In genomic region chr17:84958986-84959664, GRCm38 (mm10) we compare ENCODE assay signal across 8 mouse cellular contexts. TPM values are rescaled to one million over a fixed set of nuclear protein-coding genes. Genes with fewer than 3 reads are reported as not detected.
DNase-seq lines count a peak whose midpoint lies in the region; ATAC-seq lines count a peak whose summit lies in the region.

No protein-coding gene starts in this region.

- peak overlapping the region; percentile 97; the same call in 1 of the 2 replicates for H3K9ac ChIP-seq in lung, embryonic 15.5 days
- H3K9ac ChIP-seq in embryonic facial prominence, embryonic 14.5 days (ENCODE audit: low read depth, low read length): peak overlapping the region; percentile 95
- peak overlapping the region; percentile 98 for H3K9ac ChIP-seq in intestine, embryonic 16.5 days (ENCODE audit: low read depth, low read length)
- 0 out of 2 replicates have a peak overlapping the region, but pooled peaks have one; percentile 15 for H3K9ac ChIP-seq in neural tube, embryonic 15.5 days (replicated peaks)

- DNase-seq in lung, postnatal 25 days (ENCODE audit: low spot score): no peak
- DNase-seq in embryonic facial prominence, embryonic 14.5 days (ENCODE audit: low spot score): no peak
- DNase-seq in frontal cortex, postnatal 25 days (ENCODE audit: low spot score in 2 of 2): no peak
- no peak for DNase-seq in adrenal gland, postnatal 36 days

- 15% methylated on average over 6 of the region's 6 CpGs for WGBS in lung, embryonic 15.5 days
- 29% methylated on average over 6 of the region's 6 CpGs for WGBS in embryonic facial prominence, embryonic 14.5 days
- 17% methylated on average over 6 of the region's 6 CpGs for WGBS in intestine, embryonic 16.5 days
- 38% methylated on average over 6 of the region's 6 CpGs for WGBS in neural tube, embryonic 15.5 days

- ATAC-seq in lung, embryonic 15.5 days (ENCODE audit: borderline replicate concordance, extremely low read depth, low FRiP score, low TSS enrichment): no peak
- no peak for ATAC-seq in embryonic facial prominence, embryonic 14.5 days (ENCODE audit: low read depth)
- ATAC-seq in intestine, embryonic 16.5 days: no peak
- ATAC-seq in neural tube, embryonic 15.5 days (ENCODE audit: low FRiP score): no peak
- ATAC-seq in erythroid progenitor cell, adult 5-6 weeks (replicated peaks; ENCODE audit: low FRiP score, poor library complexity, severe bottlenecking): no peak

- no peaks in the 10 kb centered on the region for H3K36me3 ChIP-seq in lung, embryonic 15.5 days
- H3K36me3 ChIP-seq in embryonic facial prominence, embryonic 14.5 days (ENCODE audit: control insufficient read depth, insufficient read depth, low read length): no peaks in the 10 kb centered on the region
- no peaks in the 10 kb centered on the region for H3K36me3 ChIP-seq in intestine, embryonic 16.5 days (ENCODE audit: control insufficient read depth, insufficient read depth, low read length)
- no peaks in the 10 kb centered on the region for H3K36me3 ChIP-seq in neural tube, embryonic 15.5 days

- peak overlapping the region; percentile 63 for H3K4me2 ChIP-seq in lung, embryonic 15.5 days
- H3K4me2 ChIP-seq in embryonic facial prominence, embryonic 14.5 days (ENCODE audit: low read depth, low read length): peak overlapping the region; percentile 68
- peak overlapping the region; percentile 51 for H3K4me2 ChIP-seq in intestine, embryonic 16.5 days (ENCODE audit: low read depth, low read length)
- H3K4me2 ChIP-seq in neural tube, embryonic 15.5 days: peak overlapping the region; percentile 62

- H3K9me3 ChIP-seq in lung, embryonic 15.5 days: no peaks in the 10 kb centered on the region
- no peaks in the 10 kb centered on the region for H3K9me3 ChIP-seq in embryonic facial prominence, embryonic 14.5 days (ENCODE audit: control insufficient read depth, low read length)
- no peaks in the 10 kb centered on the region for H3K9me3 ChIP-seq in intestine, embryonic 16.5 days (ENCODE audit: control insufficient read depth, low read length)
- H3K9me3 ChIP-seq in neural tube, embryonic 15.5 days (replicated peaks): no peaks in the 10 kb centered on the region

- H3K27ac ChIP-seq in lung, embryonic 15.5 days: no peak overlapping the region
- H3K27ac ChIP-seq in embryonic facial prominence, embryonic 14.5 days (replicated peaks; ENCODE audit: low read depth, low read length): no peak overlapping the region
- no peak overlapping the region for H3K27ac ChIP-seq in intestine, embryonic 16.5 days (ENCODE audit: low read length)
- no peak overlapping the region for H3K27ac ChIP-seq in neural tube, embryonic 15.5 days (replicated peaks)

- H3K27me3 ChIP-seq in lung, embryonic 15.5 days: no peaks in the 10 kb centered on the region
- H3K27me3 ChIP-seq in embryonic facial prominence, embryonic 14.5 days (replicated peaks; ENCODE audit: control insufficient read depth, insufficient read depth, low read length): no peaks in the 10 kb centered on the region
- no peaks in the 10 kb centered on the region for H3K27me3 ChIP-seq in intestine, embryonic 16.5 days (replicated peaks; ENCODE audit: control insufficient read depth, insufficient read depth, low read length)
- H3K27me3 ChIP-seq in neural tube, embryonic 15.5 days (replicated peaks): no peaks in the 10 kb centered on the region

- peak overlapping the region; percentile 99 for H3K4me3 ChIP-seq in lung, embryonic 15.5 days
- peak overlapping the region; percentile 96 for H3K4me3 ChIP-seq in embryonic facial prominence, embryonic 14.5 days (ENCODE audit: low read depth, low read length)
- peak overlapping the region; percentile 96 for H3K4me3 ChIP-seq in intestine, embryonic 16.5 days (ENCODE audit: low read length)
- peak overlapping the region; percentile 96 for H3K4me3 ChIP-seq in neural tube, embryonic 15.5 days (replicated peaks)

- H3K4me1 ChIP-seq in lung, embryonic 15.5 days: peaks cover 23% of the 10 kb centered on the region
- peaks cover 15% of the 10 kb centered on the region for H3K4me1 ChIP-seq in embryonic facial prominence, embryonic 14.5 days (ENCODE audit: control insufficient read depth, insufficient read depth, low read length)
- peaks cover 15% of the 10 kb centered on the region for H3K4me1 ChIP-seq in intestine, embryonic 16.5 days (ENCODE audit: control insufficient read depth, insufficient read depth, low read length)
- H3K4me1 ChIP-seq in neural tube, embryonic 15.5 days: peaks cover 33% of the 10 kb centered on the region

RNA-seq across cellular contexts. Expression of gene Ppm1b, which starts 2.6 kb away (rescaled TPM):
- polyA plus RNA-seq in lung, embryonic 15.5 days (2015; fragmentation: Nextera tagmentation; extraction: Ambion mirVana): 62.5 and 67.5 TPM in 2 replicates
- polyA plus RNA-seq in embryonic facial prominence, embryonic 14.5 days (2014; fragmentation: Nextera tagmentation; extraction: Ambion mirVana): 72.6 and 73.7 TPM in 2 replicates
- polyA plus RNA-seq in intestine, embryonic 16.5 days (2015; fragmentation: Nextera tagmentation; extraction: Ambion mirVana): 70.4 and 73.4 TPM in 2 replicates
- polyA plus RNA-seq in neural tube, embryonic 15.5 days (2015; fragmentation: Nextera tagmentation; extraction: Ambion mirVana): 82.2 and 84.7 TPM in 2 replicates
- total RNA-seq in adrenal gland, postnatal 36 days (2021): 100 to 1,000 TPM; 106 to 143 TPM
- 102 and 124 TPM in 2 replicates for total RNA-seq in erythroid progenitor cell, adult 5-6 weeks (2015; ENCODE audit: low replicate concordance)
- 107 and 145 TPM in 2 replicates for total RNA-seq in erythroid progenitor cell, adult 5-6 weeks (2017; ENCODE audit: low replicate concordance)

Comparison
In these comparisons a context has a peak if more than half of its experiments do, and no peak if none do; other contexts are left out.
1. H3K9ac ChIP-seq: peak in every context shown above with its lines; median percentile 98 in intestine, embryonic 16.5 days; 97 in lung, embryonic 15.5 days; 95 in embryonic facial prominence, embryonic 14.5 days; 15 in neural tube, embryonic 15.5 days.